ENCODE assay signal across 11 mouse cellular contexts in the genomic region with DNA sequence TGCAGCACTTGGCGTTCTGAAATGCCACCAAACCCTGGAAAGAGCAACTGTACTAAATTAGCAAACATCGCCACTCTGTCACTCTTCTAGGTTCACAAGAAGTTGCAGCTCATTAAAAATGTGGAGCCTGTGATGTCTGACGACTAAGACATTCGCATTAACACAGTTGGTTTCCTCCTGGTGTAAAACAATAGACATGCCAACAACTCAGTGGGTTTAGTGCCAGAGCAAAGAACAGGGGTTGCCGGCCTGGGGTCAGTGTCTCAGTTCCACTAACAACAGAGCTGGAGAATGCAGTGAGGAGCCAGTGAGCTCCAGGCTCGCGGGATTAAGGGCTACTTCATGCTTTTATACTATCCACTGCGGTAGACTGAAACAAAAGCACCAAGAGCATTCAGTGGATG.
DNase-seq lines count a peak whose midpoint lies in the region; ATAC-seq and TF ChIP-seq lines count a peak whose summit lies in the region.
"Had no signal": no experiment of that assay in that cellular context is flagged by ENCODE, and none has a peak within 500 bp of the region (broad histone marks: within the 10 kb centered on the region; RNA-seq: fewer than 3 reads in every experiment).

No protein-coding gene starts in this region.

- H3K36me3 ChIP-seq in forebrain, embryonic 13.5 days (ENCODE audit: poor library complexity, severe bottlenecking), result no peaks in the 10 kb centered on the region
- H3K36me3 ChIP-seq in limb, embryonic 11.5 days (ENCODE audit: control insufficient read depth, insufficient read depth, low read length), result no peaks in the 10 kb centered on the region
- no peaks in the 10 kb centered on the region for H3K36me3 ChIP-seq in neural tube, embryonic 14.5 days (ENCODE audit: control insufficient read depth, insufficient read depth, low read length)
- H3K36me3 ChIP-seq in liver, postnatal 0 days (replicated peaks; ENCODE audit: insufficient read depth, low read length), result no peaks in the 10 kb centered on the region

- DNase-seq in kidney, postnatal 10 days, result peak; percentile 21
- no peak for DNase-seq in kidney, adult 11 months
- peak; percentile 50 for DNase-seq in limb, embryonic 11.5 days (ENCODE audit: low spot score)
- DNase-seq in right cerebral cortex, adult 2 months (ENCODE audit: low spot score in 2 of 2), result no peak
- DNase-seq in right cerebral cortex, postnatal 36 days (ENCODE audit: low spot score in 2 of 2), result no peak
- DNase-seq in liver, postnatal 0 days, result no peak
- DNase-seq: cerebellum, postnatal 36 days; heart, postnatal 14 days; thymus, adult 18-20 months had no signal

- ATAC-seq in forebrain, embryonic 13.5 days, result peak; percentile 86
- ATAC-seq in limb, embryonic 11.5 days (ENCODE audit: insufficient number of reproducible peaks, low FRiP score, low TSS enrichment, low read depth), result no peak
- peak; percentile 58; the same call in 1 of the 2 replicates for ATAC-seq in neural tube, embryonic 14.5 days (ENCODE audit: low read depth)
- ATAC-seq in liver, postnatal 0 days, result no peak

- H3K27me3 ChIP-seq in forebrain, embryonic 13.5 days, result no peaks in the 10 kb centered on the region
- H3K27me3 ChIP-seq in limb, embryonic 11.5 days (ENCODE audit: control insufficient read depth, insufficient read depth, low read length), result no peaks in the 10 kb centered on the region
- H3K27me3 ChIP-seq in neural tube, embryonic 14.5 days (ENCODE audit: control insufficient read depth, insufficient read depth, low read length), result no peaks in the 10 kb centered on the region
- no peaks in the 10 kb centered on the region for H3K27me3 ChIP-seq in liver, postnatal 0 days (ENCODE audit: insufficient read depth, low read length)

- no peak overlapping the region for H3K4me3 ChIP-seq in forebrain, embryonic 13.5 days
- no peak overlapping the region for H3K4me3 ChIP-seq in limb, embryonic 11.5 days (ENCODE audit: low read depth, low read length)
- no peak overlapping the region for H3K4me3 ChIP-seq in neural tube, embryonic 14.5 days (ENCODE audit: low read depth, low read length)
- no peak overlapping the region for H3K4me3 ChIP-seq in liver, postnatal 0 days (ENCODE audit: low read depth, low read length)

- H3K9ac ChIP-seq in forebrain, embryonic 13.5 days, result peak overlapping the region; percentile 37
- H3K9ac ChIP-seq in limb, embryonic 11.5 days (ENCODE audit: low read length), result no peak overlapping the region
- no peak overlapping the region for H3K9ac ChIP-seq in neural tube, embryonic 14.5 days (replicated peaks; ENCODE audit: low read depth, low read length)
- H3K9ac ChIP-seq in liver, postnatal 0 days (replicated peaks), result no peak overlapping the region

- H3K9me3 ChIP-seq in forebrain, embryonic 13.5 days (replicated peaks), result no peaks in the 10 kb centered on the region
- H3K9me3 ChIP-seq in limb, embryonic 11.5 days (ENCODE audit: control insufficient read depth, low read length), result no peaks in the 10 kb centered on the region
- H3K9me3 ChIP-seq in neural tube, embryonic 14.5 days (ENCODE audit: control insufficient read depth, low read length), result no peaks in the 10 kb centered on the region
- H3K9me3 ChIP-seq in liver, postnatal 0 days (ENCODE audit: low read length), result no peaks in the 10 kb centered on the region

- peak overlapping the region; percentile 76 for H3K27ac ChIP-seq in forebrain, embryonic 13.5 days
- no peak overlapping the region; the same call in 1 of the 2 replicates for H3K27ac ChIP-seq in limb, embryonic 11.5 days (replicated peaks; ENCODE audit: low read depth, low read length)
- no peak overlapping the region for H3K27ac ChIP-seq in neural tube, embryonic 14.5 days (ENCODE audit: low read depth, low read length)
- no peak overlapping the region for H3K27ac ChIP-seq in liver, postnatal 0 days (ENCODE audit: low read depth)

- H3K4me1 ChIP-seq in forebrain, embryonic 13.5 days, result peaks cover 38% of the 10 kb centered on the region
- peaks cover 10% of the 10 kb centered on the region for H3K4me1 ChIP-seq in limb, embryonic 11.5 days (ENCODE audit: control insufficient read depth, insufficient read depth, low read length)
- peaks cover 12% of the 10 kb centered on the region; the same call in 1 of the 2 replicates for H3K4me1 ChIP-seq in neural tube, embryonic 14.5 days (ENCODE audit: control insufficient read depth, insufficient read depth, low read length)
- no peaks in the 10 kb centered on the region for H3K4me1 ChIP-seq in liver, postnatal 0 days (ENCODE audit: insufficient read depth)

- 3% methylated on average over 8 of the region's 8 CpGs for WGBS in forebrain, embryonic 13.5 days
- WGBS in limb, embryonic 11.5 days, result 12% methylated on average over 8 of the region's 8 CpGs
- WGBS in neural tube, embryonic 14.5 days, result 11% methylated on average over 8 of the region's 8 CpGs
- WGBS in liver, postnatal 0 days (ENCODE audit: insufficient replicate concordance), result 50% methylated on average over 8 of the region's 8 CpGs

- TF ChIP-seq CTCF in liver, postnatal 0 days (IDR thresholded peaks at IDR 0.05; ENCODE audit: low read depth), result no peak

- peak overlapping the region; percentile 46 for H3K4me2 ChIP-seq in forebrain, embryonic 13.5 days
- no peak overlapping the region; the same call in 1 of the 2 replicates for H3K4me2 ChIP-seq in limb, embryonic 11.5 days (ENCODE audit: low read depth, severe bottlenecking)
- H3K4me2 ChIP-seq in neural tube, embryonic 14.5 days (ENCODE audit: low read depth, low read length), result peak overlapping the region; percentile 25; the same call in 1 of the 2 replicates
- no peak overlapping the region for H3K4me2 ChIP-seq in liver, postnatal 0 days (ENCODE audit: low read depth, low read length)

- TF ChIP-seq EP300 in liver, postnatal 0 days (IDR thresholded peaks at IDR 0.05; ENCODE audit: low read depth), result no peak

Comparison
In these comparisons a context has a peak if more than half of its experiments do, and no peak if none do; other contexts are left out.
1. DNase-seq: peak in kidney, postnatal 10 days (single experiment) and limb, embryonic 11.5 days (single experiment); none in kidney, adult 11 months (single experiment), right cerebral cortex, adult 2 months (0 of 2), right cerebral cortex, postnatal 36 days (0 of 2) and liver, postnatal 0 days (single experiment).
2. ATAC-seq: peak in forebrain, embryonic 13.5 days (single experiment) and neural tube, embryonic 14.5 days (single experiment); none in limb, embryonic 11.5 days (single experiment) and liver, postnatal 0 days (single experiment).
3. H3K4me2 ChIP-seq: peak in forebrain, embryonic 13.5 days (single experiment) and neural tube, embryonic 14.5 days (single experiment); none in limb, embryonic 11.5 days (single experiment) and liver, postnatal 0 days (single experiment).